Mouse (Mus musculus) heart, embryonic 12.5 days (tissue): ENCODE data around the gene Zfhx2. TPM values are rescaled to one million over a fixed set of nuclear protein-coding genes. Genes with fewer than 3 reads are reported as not detected.
A peak's percentile ranks its signal among the peaks of the same experiment; 100 is the strongest.

Source experiments
- ATAC-seq: fragments of 200-750 bp; cut with Nextera tagmentation; 2 replicates; pipeline ENCODE4 v1.8.0; 2017; ENCODE audit warnings: moderate TSS enrichment, moderate library complexity; ENCODE audit not compliant: insufficient number of reproducible peaks, low FRiP score
- H3K27ac ChIP-seq: fragments of 300-500 bp; sonication (generic); 2 replicates; pipeline ENCODE4 v1.5.1; 2016; ENCODE audit warnings: mild to moderate bottlenecking, moderate library complexity; ENCODE audit not compliant: poor library complexity, severe bottlenecking
- H3K27me3 ChIP-seq: fragments of 300-500 bp; sonication (generic); replicated peaks from 2 replicates; pipeline ENCODE4 v1.6.1; 2016; ENCODE audit warnings: mild to moderate bottlenecking, moderate library complexity
- H3K36me3 ChIP-seq: fragments of 300-500 bp; sonication (generic); 2 replicates; pipeline ENCODE4 v1.6.1; 2016; ENCODE audit warnings: mild to moderate bottlenecking, moderate library complexity
- H3K4me1 ChIP-seq: fragments of 300-500 bp; sonication (generic); replicated peaks from 2 replicates; pipeline ENCODE4 v1.6.1; 2016; ENCODE audit warnings: mild to moderate bottlenecking
- H3K4me2 ChIP-seq: fragments of 300-500 bp; sonication (generic); 2 replicates; pipeline ENCODE4 v1.6.1; 2016; ENCODE audit warnings: mild to moderate bottlenecking, moderate library complexity
- H3K4me3 ChIP-seq: fragments of 300-500 bp; sonication (generic); 2 replicates; pipeline ENCODE4 v1.5.1; 2016; ENCODE audit warnings: mild to moderate bottlenecking
- H3K9ac ChIP-seq: fragments of 300-500 bp; sonication (generic); 2 replicates; pipeline ENCODE4 v1.6.1; 2016; ENCODE audit warnings: mild to moderate bottlenecking, moderate library complexity
- H3K9me3 ChIP-seq: fragments of 300-500 bp; sonication (generic); replicated peaks from 2 replicates; pipeline ENCODE4 v1.6.1; 2016; ENCODE audit warnings: mild to moderate bottlenecking, moderate library complexity
- WGBS: fragments of 180-500 bp; shearing (Covaris S2); methylation state at CpG from one replicate; pipeline ENCODE4 v1.1.7; 2016; 5-methylcytosine and 5-hydroxymethylcytosine counted together
- polyA plus RNA-seq: library from polyadenylated mRNA; unstranded; fragments of >200 nt; fragmentation: Nextera tagmentation; extraction: Ambion mirVana; gene quantifications from 2 replicates; pipeline ENCODE4 v1.2.1, GENCODE M21; 2016

Zfhx2 gene
- polyA plus RNA-seq, 1 experiment from 2014 or later = 4.4 TPM

- Histone ChIP-seq H3K27me3 (no peaks in the 10 kb centered on the region), H3K4me1 (peaks cover 48% of the 10 kb centered on the region), H3K4me3 (peak overlapping the region; percentile 62), H3K9ac (peak overlapping the region; percentile 82), H3K4me2 (peak overlapping the region; percentile 93), H3K27ac (0 out of 2 replicates have a peak overlapping the region, but pooled peaks have one; percentile 55), H3K9me3 (no peaks in the 10 kb centered on the region), H3K36me3 (no peaks in the 10 kb centered on the region)
- 6% methylated on average over 34 of the region's 34 CpGs for WGBS
- ATAC-seq = no peak
Measured at GRCm38 (mm10) chr14:55091209-55091865, 787 bp downstream of the Zfhx2 start.

- Histone ChIP-seq H3K4me1 (peaks cover 50% of the 10 kb centered on the region), H3K27ac (peak overlapping the region; percentile 73), H3K4me2 (0 out of 2 replicates have a peak overlapping the region, but pooled peaks have one; percentile 2), H3K4me3 (no peak overlapping the region), H3K9me3 (no peaks in the 10 kb centered on the region), H3K27me3 (no peaks in the 10 kb centered on the region), H3K36me3 (no peaks in the 10 kb centered on the region), H3K9ac (no peak overlapping the region)
- no peak for ATAC-seq
- 41% methylated on average over 13 of the region's 13 CpGs for WGBS
Measured at GRCm38 (mm10) chr14:55089199-55089947, 2.8 kb downstream of the Zfhx2 start.

- H3K4me1 ChIP-seq = peaks cover 45% of the 10 kb centered on the region
- ATAC-seq = no peak
- no peak overlapping the region for H3K9ac ChIP-seq
- no peak overlapping the region for H3K4me2 ChIP-seq
- no peaks in the 10 kb centered on the region for H3K27me3 ChIP-seq
- H3K27ac ChIP-seq = no peak overlapping the region
- H3K4me3 ChIP-seq = no peak overlapping the region
- no peaks in the 10 kb centered on the region for H3K36me3 ChIP-seq
- H3K9me3 ChIP-seq = no peaks in the 10 kb centered on the region
- 80% methylated on average over 6 of the region's 6 CpGs for WGBS
Measured at GRCm38 (mm10) chr14:55086009-55086514, 6.1 kb downstream of the Zfhx2 start.

- 56% methylated on average over 9 of the region's 9 CpGs for WGBS
- no peak for ATAC-seq
- Histone ChIP-seq H3K9me3 (no peaks in the 10 kb centered on the region), H3K4me1 (peaks cover 42% of the 10 kb centered on the region), H3K27me3 (no peaks in the 10 kb centered on the region), H3K36me3 (no peaks in the 10 kb centered on the region), H3K4me3 (no peak overlapping the region), H3K9ac (no peak overlapping the region), H3K4me2 (no peak overlapping the region), H3K27ac (no peak overlapping the region)
Measured at GRCm38 (mm10) chr14:55085324-55086008, 6.7 kb downstream of the Zfhx2 start.

- H3K9me3 ChIP-seq = no peaks in the 10 kb centered on the region
- WGBS = 62% methylated on average over 6 of the region's 6 CpGs
- H3K27me3 ChIP-seq = no peaks in the 10 kb centered on the region
Measured at GRCm38 (mm10) chr14:55083481-55083880, 8.6 kb downstream of the Zfhx2 start.

GRCm38 (mm10) chr14:55081105-55081504 is 11.0 kb downstream of the Zfhx2 start:
- Histone ChIP-seq H3K4me2 (no peak overlapping the region), H3K4me3 (no peak overlapping the region), H3K27ac (no peak overlapping the region), H3K9me3 (no peaks in the 10 kb centered on the region), H3K36me3 (no peaks in the 10 kb centered on the region), H3K4me1 (peaks cover 40% of the 10 kb centered on the region), H3K27me3 (peaks cover 16% of the 10 kb centered on the region), H3K9ac (no peak overlapping the region)
- 31% methylated on average over 5 of the region's 5 CpGs for WGBS
- ATAC-seq = no peak

More at GRCm38 (mm10) chr14:55083481-55083880, 8.6 kb downstream of the Zfhx2 start:
- Histone ChIP-seq H3K27ac (no peak overlapping the region), H3K4me1 (peaks cover 37% of the 10 kb centered on the region), H3K36me3 (no peaks in the 10 kb centered on the region), H3K4me2 (no peak overlapping the region), H3K4me3 (no peak overlapping the region), H3K9ac (no peak overlapping the region)
- ATAC-seq = no peak

- Histone ChIP-seq H3K36me3 (no peaks in the 10 kb centered on the region), H3K9ac (peak overlapping the region; percentile 13; the same call in 1 of the 2 replicates), H3K9me3 (no peaks in the 10 kb centered on the region), H3K4me1 (peaks cover 29% of the 10 kb centered on the region), H3K27ac (no peak overlapping the region), H3K4me3 (peak overlapping the region; percentile 20; the same call in 1 of the 2 replicates), H3K4me2 (peak overlapping the region; percentile 62), H3K27me3 (peaks cover 30% of the 10 kb centered on the region)
- ATAC-seq = peak; percentile 45; the same call in 1 of the 2 replicates
- 17% methylated on average over 8 of the region's 8 CpGs for WGBS
Measured at GRCm38 (mm10) chr14:55079214-55079970, 12.7 kb downstream of the Zfhx2 start.

GRCm38 (mm10) chr14:55078366-55078989 is 13.6 kb downstream of the Zfhx2 start:
- Histone ChIP-seq H3K36me3 (no peaks in the 10 kb centered on the region), H3K27ac (no peak overlapping the region), H3K4me2 (peak overlapping the region; percentile 62), H3K4me3 (peak overlapping the region; percentile 20), H3K4me1 (peaks cover 29% of the 10 kb centered on the region), H3K9me3 (no peaks in the 10 kb centered on the region), H3K9ac (peak overlapping the region; percentile 13; the same call in 1 of the 2 replicates), H3K27me3 (peaks cover 39% of the 10 kb centered on the region)
- peak; percentile 10; the same call in 1 of the 2 replicates for ATAC-seq
- 5% methylated on average over 23 of the region's 23 CpGs for WGBS

GRCm38 (mm10) chr14:55077481-55078365 is 14.4 kb downstream of the Zfhx2 start:
- H3K27ac ChIP-seq = no peak overlapping the region
- peaks cover 47% of the 10 kb centered on the region for H3K27me3 ChIP-seq
- no peak overlapping the region for H3K4me2 ChIP-seq
- H3K36me3 ChIP-seq = no peaks in the 10 kb centered on the region
- H3K9me3 ChIP-seq = no peaks in the 10 kb centered on the region
- H3K4me1 ChIP-seq = peaks cover 29% of the 10 kb centered on the region
- H3K4me3 ChIP-seq = no peak overlapping the region
- 18% methylated on average over 15 of the region's 15 CpGs for WGBS
- H3K9ac ChIP-seq = no peak overlapping the region
- ATAC-seq = no peak
